Mouse (Mus musculus) erythroblast, adult 5-6 weeks (primary cell): ENCODE measurements around the gene Slc1a7. TPM values are rescaled to one million over a fixed set of nuclear protein-coding genes. Genes with fewer than 3 reads are reported as not detected.

ENCODE experiments used
- ATAC-seq: replicated peaks from 2 replicates; pipeline ENCODE4 v1.8.0; 2016; ENCODE audit warnings: moderate number of reproducible peaks, mild to moderate bottlenecking, moderate TSS enrichment, inconsistent platforms; ENCODE audit not compliant: poor library complexity, low FRiP score, severe bottlenecking
- total RNA-seq, 2 experiments: library from RNA; stranded (forward) in 1 of 2; stranded (reverse) in 1 of 2; fragments of 150-400 nt in 1 of 2; fragments of 200-764, 138-1000 nt in 1 of 2; gene quantifications; 2 replicates each; pipeline versions ENCODE4 v1.2.3 to v1.2.4; 2015 to 2017; ENCODE audit warnings: low replicate concordance in 2 of 2

Slc1a7 gene
- total RNA-seq, 2 experiments from 2014 or later, result not detected

DNA sequence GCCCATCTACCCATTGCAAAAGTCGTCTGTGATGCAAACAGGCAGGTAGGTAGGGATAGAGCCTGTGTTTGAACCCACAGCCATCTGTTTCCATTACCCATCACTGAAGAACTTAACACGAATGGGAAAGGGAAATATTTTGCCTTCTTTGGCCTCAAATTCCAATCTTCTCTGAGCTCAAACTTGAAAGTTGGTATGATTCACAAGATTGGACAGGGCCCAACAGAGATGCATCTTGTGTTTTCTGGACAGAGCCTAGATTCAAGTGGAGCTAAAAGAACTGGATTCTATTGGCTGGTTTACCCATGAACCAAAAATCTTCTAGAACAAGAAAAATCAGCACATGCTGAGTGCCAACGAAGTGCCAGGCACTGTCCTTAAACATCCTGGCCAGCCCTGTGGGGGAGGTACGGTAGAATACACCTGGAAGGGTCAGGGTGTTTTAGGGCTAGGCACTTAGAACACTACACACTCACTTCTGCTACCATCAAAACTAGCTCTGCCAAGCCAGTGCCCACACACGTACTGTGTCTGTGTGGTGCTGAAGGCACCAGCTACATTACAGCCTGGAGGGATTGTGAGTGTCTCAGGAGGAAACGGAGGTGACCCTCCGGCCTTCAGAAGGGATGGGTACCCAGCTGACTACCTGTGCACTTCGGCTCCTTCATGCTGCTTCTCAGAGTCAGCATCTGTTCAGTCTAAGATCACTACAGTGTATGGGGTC, 65.1 kb downstream of the Slc1a7 start:
- ATAC-seq, result no peak

- no peak for ATAC-seq
Observed at GRCm38 (mm10) chr4:108037027-108037426, 68.9 kb downstream of the Slc1a7 start.

DNA sequence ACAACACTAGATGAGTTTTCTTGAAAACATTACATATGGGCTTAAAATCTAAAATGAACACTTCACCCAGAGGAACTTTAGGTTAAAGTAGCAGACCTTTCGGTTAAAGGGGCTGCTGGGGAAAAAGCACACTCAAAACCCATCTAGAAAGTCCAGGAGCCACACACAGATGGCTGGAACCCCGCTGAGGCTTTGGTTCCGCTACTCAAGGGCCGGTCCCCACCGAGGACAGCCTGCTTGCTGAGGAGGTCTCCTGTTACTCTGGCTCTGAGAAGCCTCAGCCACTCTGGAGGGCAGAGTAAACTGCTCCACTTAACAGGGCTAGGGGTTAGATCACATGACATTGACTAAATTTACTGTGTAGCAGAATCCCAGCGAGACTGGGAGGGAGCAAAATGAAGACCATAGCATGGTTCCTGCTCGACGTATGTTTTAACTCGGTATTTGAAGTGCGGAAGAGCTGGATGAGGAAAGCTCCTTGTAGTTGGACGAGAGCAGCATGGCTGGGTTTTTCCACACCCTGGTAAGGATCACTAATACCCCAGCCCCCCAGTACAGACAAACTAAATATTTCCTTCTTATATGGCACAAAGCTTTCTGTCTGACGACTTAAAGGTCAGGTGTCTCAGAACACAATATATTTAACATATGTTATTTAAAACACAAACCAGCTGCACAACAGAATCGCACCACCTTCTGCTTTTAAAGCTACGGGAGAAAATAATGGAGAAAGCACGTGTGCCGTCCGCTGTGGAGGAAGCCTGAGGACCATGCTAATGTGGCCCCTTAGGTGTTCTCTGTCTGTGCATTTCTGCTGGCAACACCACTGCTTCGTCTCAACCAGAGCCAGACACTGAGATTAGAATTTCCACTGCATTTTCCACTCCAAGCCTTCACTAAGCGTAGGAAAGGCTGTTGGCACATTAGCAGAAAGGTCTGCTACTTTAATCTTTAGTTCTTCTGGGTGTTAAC, 77.3 kb downstream of the Slc1a7 start:
- ATAC-seq, result no peak

DNA sequence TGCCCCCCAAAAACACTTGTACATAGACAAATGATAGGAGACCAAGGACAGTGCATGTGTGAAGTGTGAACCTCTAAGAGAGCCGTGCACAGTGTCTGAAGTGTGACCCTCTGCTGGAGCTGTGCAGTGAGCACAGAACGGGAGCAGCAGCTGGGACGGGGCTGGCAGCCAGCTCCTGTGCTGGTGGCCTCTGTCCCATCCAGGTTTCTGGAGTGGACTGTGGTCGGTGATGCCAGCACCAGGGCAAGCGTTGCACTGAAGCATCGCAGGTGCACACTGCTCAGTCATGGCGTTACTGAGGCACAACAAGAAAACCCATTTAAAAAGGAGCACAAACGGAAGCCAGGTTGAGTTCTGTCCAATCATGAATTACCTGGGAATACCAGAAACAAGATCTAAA, 78.0 kb downstream of the Slc1a7 start:
- no peak for ATAC-seq

DNA sequence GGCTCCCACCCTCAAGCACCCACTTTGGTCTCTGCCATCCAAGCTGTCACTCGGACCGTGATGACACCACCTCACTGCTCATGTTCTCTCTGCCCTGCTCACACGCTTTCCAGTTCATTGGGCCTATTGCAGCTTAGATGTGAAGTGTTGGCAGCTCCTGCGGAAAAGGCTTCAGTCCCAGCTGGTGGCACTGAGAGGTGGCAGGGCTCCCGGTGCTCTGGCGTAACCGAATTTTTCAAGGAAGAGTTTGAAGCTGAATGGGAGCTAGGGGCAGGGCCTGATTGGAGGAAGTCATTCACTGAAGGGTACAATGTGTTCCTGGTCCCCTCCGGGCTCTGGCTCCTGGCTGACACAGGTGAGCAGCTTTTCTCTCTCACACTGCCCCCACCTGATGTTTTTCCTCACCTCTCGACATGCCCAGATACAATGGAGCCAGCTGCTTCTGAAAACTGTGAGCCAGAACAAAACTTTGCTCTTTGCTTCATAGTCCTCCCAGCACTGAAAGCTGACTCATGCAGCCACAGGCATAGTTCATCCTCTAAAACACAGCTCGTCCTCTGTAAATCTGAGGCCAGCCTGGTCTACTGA, 83.6 kb downstream of the Slc1a7 start:
- no peak for ATAC-seq

DNA sequence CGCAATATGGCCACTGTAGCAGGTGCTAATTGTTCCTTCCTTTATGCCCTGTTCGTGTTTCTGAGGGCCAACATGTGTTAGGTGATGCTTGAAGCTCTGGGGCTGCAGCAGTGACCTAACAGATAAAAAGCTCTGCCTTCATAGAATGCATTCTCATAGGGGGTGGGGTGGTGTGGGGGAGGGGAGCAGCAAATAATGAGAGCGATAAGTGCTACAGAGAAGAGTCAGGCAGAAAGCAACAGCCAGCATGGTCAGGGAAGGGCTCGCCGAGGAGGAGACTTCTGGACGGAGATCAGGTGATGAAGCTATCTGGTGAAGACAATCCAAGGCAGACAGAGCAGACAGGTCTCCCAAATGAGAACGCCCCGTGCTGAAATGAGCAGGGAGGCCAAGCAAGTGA, 84.5 kb downstream of the Slc1a7 start:
- no peak for ATAC-seq

- no peak for ATAC-seq
Observed at GRCm38 (mm10) chr4:108055873-108056272, 87.7 kb downstream of the Slc1a7 start.

DNA sequence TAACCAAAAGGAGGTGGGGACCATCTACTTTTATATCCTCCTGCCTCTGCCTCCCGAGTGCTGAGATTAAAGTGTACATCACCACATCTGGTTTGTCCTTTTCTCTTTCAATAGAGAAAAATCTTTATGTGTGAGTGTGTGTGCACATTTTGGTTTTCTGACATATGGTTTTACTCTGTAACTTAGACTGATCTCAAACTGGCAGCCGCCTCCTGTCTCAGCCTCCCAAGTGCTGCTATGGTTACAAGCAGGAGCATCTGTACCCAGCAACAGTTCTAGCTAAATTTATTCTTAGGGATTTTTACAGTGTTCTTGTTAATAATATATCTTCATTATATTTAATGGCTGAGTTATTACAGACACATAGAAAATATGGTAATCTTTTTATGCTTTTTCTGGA, 89.1 kb downstream of the Slc1a7 start:
- no peak for ATAC-seq

GRCm38 (mm10) chr4:108058166-108058565, 90.0 kb downstream of the Slc1a7 start:
- no peak for ATAC-seq

- ATAC-seq, result no peak
Observed at GRCm38 (mm10) chr4:108059601-108060379, 91.7 kb downstream of the Slc1a7 start.

DNA sequence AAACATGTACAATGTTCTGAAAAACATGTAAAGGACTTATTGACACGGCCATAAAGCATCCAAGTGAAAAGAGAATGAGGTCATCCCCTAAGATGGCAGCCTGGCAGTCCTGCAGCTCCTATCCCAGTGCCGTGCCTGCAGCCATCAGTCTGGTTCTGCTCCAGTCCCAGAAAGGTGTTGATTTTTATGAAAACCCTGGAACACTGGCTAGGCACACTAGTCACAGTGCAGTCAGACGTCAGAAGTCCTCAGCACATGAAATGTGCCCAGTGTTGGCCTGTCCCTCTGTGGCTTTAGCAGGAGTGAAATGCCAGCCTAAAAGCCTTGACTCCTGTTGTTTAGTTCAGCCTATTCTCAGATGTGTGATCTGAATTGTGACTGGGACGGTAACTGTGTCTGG, 92.6 kb downstream of the Slc1a7 start:
- ATAC-seq, result no peak

DNA sequence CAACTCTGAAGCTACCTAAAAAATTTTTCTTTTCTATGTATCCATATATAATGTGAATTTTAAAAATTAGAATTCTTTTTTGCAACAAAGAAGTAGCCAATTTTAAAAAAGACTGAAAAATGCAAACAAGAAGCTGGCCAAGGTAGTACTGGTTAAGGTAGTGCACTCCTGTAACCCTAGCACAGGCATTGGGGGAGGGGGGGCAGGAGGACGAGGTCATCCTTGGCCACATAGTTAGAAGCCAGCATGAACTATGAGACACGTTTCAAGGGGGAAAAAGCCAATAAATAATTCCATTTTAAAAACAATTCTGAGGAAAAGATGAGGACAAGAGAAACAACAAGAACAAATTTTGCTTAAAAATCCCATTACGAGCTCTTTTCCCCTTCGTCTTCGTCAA, 94.4 kb downstream of the Slc1a7 start:
- ATAC-seq, result no peak

Other genes starting within 250 kb of the Slc1a7 start
- 2.1 and 2.3 TPM in 2 replicates for gene Lrp8, start 166.1 kb upstream of the Slc1a7 start, total RNA-seq (2015; ENCODE audit: low replicate concordance)
- 4.7 and 6.0 TPM in 2 replicates for gene Lrp8, start 166.1 kb upstream of the Slc1a7 start, total RNA-seq (2017; ENCODE audit: low replicate concordance)
- 51.0 and 66.9 TPM in 2 replicates for gene Magoh, start 88.6 kb upstream of the Slc1a7 start, total RNA-seq (2015; ENCODE audit: low replicate concordance)
- gene Magoh, start 88.6 kb upstream of the Slc1a7 start, total RNA-seq (2017; ENCODE audit: low replicate concordance), result 63.7 and 79.4 TPM in 2 replicates
- gene 0610037L13Rik, start 78.5 kb upstream of the Slc1a7 start, total RNA-seq (2015; ENCODE audit: low replicate concordance), result 15.4 and 27.4 TPM in 2 replicates
- 5.3 and 21.7 TPM in 2 replicates for gene 0610037L13Rik, start 78.5 kb upstream of the Slc1a7 start, total RNA-seq (2017; ENCODE audit: low replicate concordance)
- gene Cpt2, start 44.7 kb upstream of the Slc1a7 start, total RNA-seq (2015; ENCODE audit: low replicate concordance), result 4.4 and 14.2 TPM in 2 replicates
- 4.5 and 6.1 TPM in 2 replicates for gene Cpt2, start 44.7 kb upstream of the Slc1a7 start, total RNA-seq (2017; ENCODE audit: low replicate concordance)
- gene Podn, start 128.1 kb downstream of the Slc1a7 start, total RNA-seq (2015; ENCODE audit: low replicate concordance), result not detected in 2 replicates
- gene Podn, start 128.1 kb downstream of the Slc1a7 start, total RNA-seq (2017; ENCODE audit: low replicate concordance), result not detected in 2 replicates
- 78.6 and 95.5 TPM in 2 replicates for gene Scp2, start 176.7 kb downstream of the Slc1a7 start, total RNA-seq (2015; ENCODE audit: low replicate concordance)
- gene Scp2, start 176.7 kb downstream of the Slc1a7 start, total RNA-seq (2017; ENCODE audit: low replicate concordance), result 74.2 and 99.8 TPM in 2 replicates
- gene Echdc2, start 197.1 kb downstream of the Slc1a7 start, total RNA-seq (2015; ENCODE audit: low replicate concordance), result not detected in 2 replicates
- not detected in 2 replicates for gene Echdc2, start 197.1 kb downstream of the Slc1a7 start, total RNA-seq (2017; ENCODE audit: low replicate concordance)
- not detected in 2 replicates for gene Zyg11a, start 249.7 kb downstream of the Slc1a7 start, total RNA-seq (2015; ENCODE audit: low replicate concordance)
- not detected in 2 replicates for gene Zyg11a, start 249.7 kb downstream of the Slc1a7 start, total RNA-seq (2017; ENCODE audit: low replicate concordance)